Mouse (Mus musculus): ENCODE measurements around the gene Lix1.

GRCm38 (mm10) chr17:17408137-17408536, 5.7 kb downstream of the Lix1 start:
- no peak for TF ChIP-seq EP300 (IDR thresholded peaks at IDR 0.05; ENCODE audit: low read depth)
- TF ChIP-seq CTCF (IDR thresholded peaks at IDR 0.05; ENCODE audit: low read depth), result no peak

All from liver, postnatal 0 days (tissue).